Mouse (Mus musculus) midbrain, postnatal 0 days (tissue): ENCODE data around the gene 1700025G04Rik. TPM values are rescaled to one million over a fixed set of nuclear protein-coding genes. Genes with fewer than 3 reads are reported as not detected.

Source experiments
- ATAC-seq: fragments of 200-750 bp; cut with Nextera tagmentation; 2 replicates; pipeline ENCODE4 v1.8.0; 2017; ENCODE audit warnings: moderate number of reproducible peaks, mild to moderate bottlenecking, moderate TSS enrichment, moderate library complexity; ENCODE audit not compliant: low FRiP score
- DNase-seq: peaks from one replicate; pipeline ENCODE4 v3.0.0-alpha.2; 2015; ENCODE audit warnings: low spot score
- H3K27ac ChIP-seq: fragments of 300-500 bp; sonication (generic); 2 replicates; pipeline ENCODE4 v1.5.1; 2014; ENCODE audit warnings: low read depth, mild to moderate bottlenecking, low read length, mixed read lengths
- H3K27me3 ChIP-seq: fragments of 300-500 bp; sonication (generic); 2 replicates; pipeline ENCODE4 v1.6.1; 2014; ENCODE audit warnings: low read length, control low read depth, mixed read lengths; ENCODE audit not compliant: insufficient read depth
- H3K36me3 ChIP-seq: fragments of 300-500 bp; sonication (generic); 2 replicates; pipeline ENCODE4 v1.6.1; 2014; ENCODE audit warnings: low read length, control low read depth, mixed read lengths; ENCODE audit not compliant: insufficient read depth
- H3K4me1 ChIP-seq: fragments of 300-500 bp; sonication (generic); 2 replicates; pipeline ENCODE4 v1.6.1; 2014; ENCODE audit warnings: mild to moderate bottlenecking, control low read depth, antibody characterized with exemption, low read length, mixed read lengths; ENCODE audit not compliant: insufficient read depth
- H3K4me2 ChIP-seq: fragments of 300-500 bp; sonication (generic); 2 replicates; pipeline ENCODE4 v1.6.1; 2014; ENCODE audit warnings: low read depth, mild to moderate bottlenecking, low read length, mixed read lengths; ENCODE audit not compliant: poor library complexity, severe bottlenecking
- H3K4me3 ChIP-seq: fragments of 300-500 bp; sonication (generic); 2 replicates; pipeline ENCODE4 v1.5.1; 2014; ENCODE audit warnings: low read depth, mild to moderate bottlenecking, low read length, moderate library complexity
- H3K9ac ChIP-seq: fragments of 300-500 bp; sonication (generic); replicated peaks from 2 replicates; pipeline ENCODE4 v1.6.1; 2014; ENCODE audit warnings: mild to moderate bottlenecking, low read length, moderate library complexity, mixed read lengths; ENCODE audit not compliant: poor library complexity, severe bottlenecking
- H3K9me3 ChIP-seq: fragments of 300-500 bp; sonication (generic); 2 replicates; pipeline ENCODE4 v1.6.1; 2016; ENCODE audit warnings: low read length, control low read depth
- CTCF ChIP-seq: IDR thresholded peaks from 2 replicates; pipeline ENCODE4 v1.5.1; 2016; ENCODE audit warnings: antibody characterized with exemption, mild to moderate bottlenecking
- WGBS: fragments of 180-500 bp; shearing (Covaris S2); extraction: QIAGEN DNeasy Blood & Tissue Kit; methylation state at CpG from one replicate; pipeline ENCODE4 v1.1.7; 2014; 5-methylcytosine and 5-hydroxymethylcytosine counted together
- polyA plus RNA-seq: library from polyadenylated mRNA; unstranded; fragments of >200 nt; fragmentation: Nextera tagmentation; extraction: Ambion mirVana; gene quantifications from 2 replicates; pipeline ENCODE4 v1.2.1, GENCODE M21; 2015
- total RNA-seq: library from RNA; depleted of rRNA; stranded (reverse); fragments of >200 nt; gene quantifications from 2 replicates; pipeline ENCODE4 v1.2.3, GENCODE M21; 2014

The 1700025G04Rik gene
- total and polyA plus RNA-seq, 2 experiments from 2014 or later = 22.6 to 24.0 TPM

DNA sequence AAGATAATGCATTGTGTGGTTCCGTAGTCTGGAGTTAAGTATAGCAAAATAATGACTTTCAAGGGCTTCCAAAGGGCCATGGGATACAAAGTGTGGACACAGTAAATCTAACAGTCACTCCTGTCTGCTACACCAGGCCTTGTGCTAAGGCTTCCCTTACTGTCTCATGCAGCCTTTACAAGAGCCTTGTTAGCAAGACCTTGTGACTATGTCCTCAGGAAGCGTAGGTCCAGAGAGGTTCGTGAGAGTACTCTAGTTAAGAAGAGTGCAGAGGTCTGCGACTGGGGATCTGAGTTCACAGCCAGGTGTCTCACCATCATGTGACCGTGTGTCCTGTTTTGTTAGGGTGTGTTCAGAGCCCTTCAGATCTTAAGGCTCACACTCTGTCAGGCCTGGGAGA is 121.8 kb downstream of the 1700025G04Rik start:
- no peak for TF ChIP-seq CTCF
- ATAC-seq (no peak), DNase-seq (no peak)
- H3K4me2 ChIP-seq = no peak overlapping the region
- no peaks in the 10 kb centered on the region for H3K4me1 ChIP-seq
- no peak overlapping the region for H3K27ac ChIP-seq
- H3K27me3 ChIP-seq = no peaks in the 10 kb centered on the region
- H3K4me3 ChIP-seq = no peak overlapping the region
- H3K36me3 ChIP-seq = no peaks in the 10 kb centered on the region
- no peaks in the 10 kb centered on the region for H3K9me3 ChIP-seq
- WGBS = 92% methylated on average over 5 of the region's 5 CpGs
- no peak overlapping the region for H3K9ac ChIP-seq

- H3K4me2 ChIP-seq = no peak overlapping the region
- H3K9ac ChIP-seq = no peak overlapping the region
- 0 out of 2 replicates have a peak, but pooled peaks cover 5% of the 10 kb centered on the region for H3K4me1 ChIP-seq
- H3K9me3 ChIP-seq = no peaks in the 10 kb centered on the region
- TF ChIP-seq CTCF = no peak
- no peak for ATAC-seq
- H3K4me3 ChIP-seq = no peak overlapping the region
- H3K27ac ChIP-seq = no peak overlapping the region
- H3K27me3 ChIP-seq = no peaks in the 10 kb centered on the region
- H3K36me3 ChIP-seq = no peaks in the 10 kb centered on the region
- WGBS = 82% methylated on average over 2 of the region's 2 CpGs
- DNase-seq = no peak
These were observed 125.1 kb downstream of the 1700025G04Rik start for GRCm38 (mm10) chr1:151964811-151965210.

- WGBS = 90% methylated on average over 7 of the region's 7 CpGs
- Histone ChIP-seq H3K36me3 (no peaks in the 10 kb centered on the region), H3K9ac (no peak overlapping the region), H3K27ac (no peak overlapping the region), H3K4me2 (no peak overlapping the region), H3K4me3 (no peak overlapping the region), H3K9me3 (no peaks in the 10 kb centered on the region), H3K4me1 (0 out of 2 replicates have a peak, but pooled peaks cover 5% of the 10 kb centered on the region), H3K27me3 (no peaks in the 10 kb centered on the region)
- DNase-seq (no peak), ATAC-seq (no peak)
- TF ChIP-seq CTCF = no peak
These were observed 126.7 kb downstream of the 1700025G04Rik start for GRCm38 (mm10) chr1:151963248-151963647.

DNA sequence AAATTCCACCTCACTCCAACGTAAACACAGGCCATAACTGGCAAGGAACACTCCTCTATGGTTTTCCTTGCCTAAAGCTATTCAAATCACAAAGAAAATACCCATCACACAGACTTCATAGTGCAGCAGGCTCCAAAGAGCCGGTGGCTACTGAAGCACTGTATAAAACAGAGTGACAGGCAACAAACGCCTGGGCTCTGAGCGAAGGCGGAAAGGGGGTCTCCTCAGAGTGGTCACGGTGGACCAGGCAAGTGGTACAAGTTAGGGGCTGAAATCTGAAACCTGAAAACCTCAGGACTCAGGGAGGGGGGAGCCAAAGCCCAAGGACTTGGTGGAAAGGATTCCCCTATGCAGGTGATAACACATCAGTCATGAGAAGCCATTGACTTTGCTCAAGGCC is 127.8 kb downstream of the 1700025G04Rik start:
- no peak overlapping the region for H3K9ac ChIP-seq
- 58% methylated on average over 6 of the region's 6 CpGs for WGBS
- 0 out of 2 replicates have a peak, but pooled peaks cover 8% of the 10 kb centered on the region for H3K4me1 ChIP-seq
- no peak for TF ChIP-seq CTCF
- no peak overlapping the region for H3K27ac ChIP-seq
- no peaks in the 10 kb centered on the region for H3K9me3 ChIP-seq
- no peaks in the 10 kb centered on the region for H3K27me3 ChIP-seq
- H3K36me3 ChIP-seq = no peaks in the 10 kb centered on the region
- no peak for ATAC-seq
- no peak overlapping the region for H3K4me2 ChIP-seq
- H3K4me3 ChIP-seq = no peak overlapping the region
- no peak for DNase-seq

DNA sequence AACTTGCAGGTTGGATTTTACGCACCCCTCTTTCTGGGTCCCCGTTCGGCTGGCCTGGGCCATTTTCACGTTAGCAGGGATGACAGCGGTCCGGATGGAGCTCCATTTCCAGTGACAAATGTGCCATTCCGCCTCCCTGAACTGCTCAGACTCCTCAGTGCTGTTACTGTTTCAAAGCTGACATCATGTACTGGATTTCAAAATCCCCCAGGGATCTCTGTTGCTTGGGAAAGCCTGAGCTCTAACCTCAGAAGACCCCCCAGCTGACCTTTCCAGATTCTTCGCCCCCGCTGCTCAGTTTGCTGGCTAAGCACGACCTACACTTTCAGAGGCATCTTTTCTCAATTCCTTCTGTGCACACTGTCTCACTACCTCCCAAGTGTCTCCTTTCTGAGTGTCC is 128.7 kb downstream of the 1700025G04Rik start:
- TF ChIP-seq CTCF = no peak
- Histone ChIP-seq H3K9me3 (no peaks in the 10 kb centered on the region), H3K4me2 (no peak overlapping the region), H3K27ac (no peak overlapping the region), H3K36me3 (no peaks in the 10 kb centered on the region), H3K4me1 (0 out of 2 replicates have a peak, but pooled peaks cover 8% of the 10 kb centered on the region), H3K4me3 (no peak overlapping the region), H3K27me3 (no peaks in the 10 kb centered on the region), H3K9ac (no peak overlapping the region)
- DNase-seq = no peak
- WGBS = 91% methylated on average over 10 of the region's 10 CpGs
- ATAC-seq = no peak

- no peak for TF ChIP-seq CTCF
- no peak overlapping the region for H3K27ac ChIP-seq
- H3K4me1 ChIP-seq = 0 out of 2 replicates have a peak, but pooled peaks cover 8% of the 10 kb centered on the region
- WGBS = 48% methylated on average over 3 of the region's 3 CpGs
- DNase-seq (no peak), ATAC-seq (no peak)
- no peak overlapping the region for H3K9ac ChIP-seq
- no peak overlapping the region for H3K4me2 ChIP-seq
- H3K27me3 ChIP-seq = no peaks in the 10 kb centered on the region
- no peaks in the 10 kb centered on the region for H3K36me3 ChIP-seq
- no peak overlapping the region for H3K4me3 ChIP-seq
- H3K9me3 ChIP-seq = no peaks in the 10 kb centered on the region
These were observed 130.9 kb downstream of the 1700025G04Rik start for GRCm38 (mm10) chr1:151959010-151959409.
